Mouse (Mus musculus): ENCODE results near the gene Gart.

The Gart gene

GRCm38 (mm10) chr16:91605156-91605555, 41.6 kb downstream of the Gart start:
- no peak for DNase-seq

- DNase-seq, result no peak
Observed at GRCm38 (mm10) chr16:91601693-91602092, 45.1 kb downstream of the Gart start.

- DNase-seq, result no peak
Observed at GRCm38 (mm10) chr16:91601081-91601480, 45.7 kb downstream of the Gart start.

- DNase-seq, result no peak
Observed at GRCm38 (mm10) chr16:91599242-91599641, 47.5 kb downstream of the Gart start.

GRCm38 (mm10) chr16:91597672-91598010, 49.1 kb downstream of the Gart start, which contains the start of gene Tmem50b:
Tmem50b (minus strand) TSS chr16:91597800.
- DNase-seq, result peak; percentile 100

GRCm38 (mm10) chr16:91596779-91597671, 49.7 kb downstream of the Gart start:
- DNase-seq, result peak; percentile 36

- no peak for DNase-seq
Observed at GRCm38 (mm10) chr16:91596397-91596778, 50.4 kb downstream of the Gart start.

GRCm38 (mm10) chr16:91595076-91595475, 51.7 kb downstream of the Gart start:
- DNase-seq, result peak; percentile 72

- no peak for DNase-seq
Observed at GRCm38 (mm10) chr16:91593262-91593661, 53.5 kb downstream of the Gart start.

GRCm38 (mm10) chr16:91592162-91592561, 54.6 kb downstream of the Gart start:
- no peak for DNase-seq

- DNase-seq, result no peak
Observed at GRCm38 (mm10) chr16:91588703-91589102, 58.0 kb downstream of the Gart start.

GRCm38 (mm10) chr16:91587730-91588453, 58.9 kb downstream of the Gart start:
- no peak for DNase-seq

GRCm38 (mm10) chr16:91586244-91586643, 60.5 kb downstream of the Gart start:
- no peak for DNase-seq

- no peak for DNase-seq
Observed at GRCm38 (mm10) chr16:91585617-91586016, 61.1 kb downstream of the Gart start.

GRCm38 (mm10) chr16:91582307-91582706, 64.4 kb downstream of the Gart start:
- no peak for DNase-seq

- no peak for DNase-seq
Observed at GRCm38 (mm10) chr16:91578980-91579720, 67.6 kb downstream of the Gart start.

GRCm38 (mm10) chr16:91575151-91575550, 71.6 kb downstream of the Gart start:
- no peak for DNase-seq
